Mouse (Mus musculus) liver, adult 2 months (tissue): ENCODE results near the gene Slc11a2.

Experiments used
- CTCF ChIP-seq: fragments of 200-500 bp; IDR thresholded peaks from 2 replicates; pipeline ENCODE4 v1.5.1; 2011; ENCODE audit warnings: low read depth, low read length, control low read depth
- POLR2A ChIP-seq: fragments of 200-500 bp; IDR thresholded peaks from 2 replicates; pipeline ENCODE4 v1.6.1; 2011; ENCODE audit warnings: low read length, control low read depth; ENCODE audit not compliant: insufficient read depth; ENCODE audit errors: extremely low read depth

DNA sequence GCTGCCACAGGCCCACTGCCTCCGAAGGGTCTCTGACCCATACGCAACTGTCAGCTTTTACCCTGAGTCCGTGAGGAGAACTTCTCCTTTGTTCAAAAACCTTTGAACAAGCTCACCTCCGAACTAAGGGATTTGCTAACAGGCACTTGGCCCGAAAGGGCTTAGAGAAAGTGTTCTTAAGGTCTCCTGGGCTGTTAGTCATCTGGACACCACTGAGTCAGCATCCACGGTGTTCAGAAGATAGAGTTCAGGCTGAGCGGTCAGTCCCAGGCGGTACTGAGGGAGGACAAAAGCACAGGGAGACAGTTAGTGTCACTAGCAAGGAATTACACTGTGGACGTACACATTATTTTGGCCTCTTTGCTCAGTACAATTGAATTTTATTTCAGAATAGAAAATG lies 36.0 kb downstream of the Slc11a2 start:
- TF ChIP-seq CTCF (no peak), POLR2A (no peak)
